Mouse (Mus musculus) C2C12 (cell line): ENCODE measurements around the gene Prop1. TPM values are rescaled to one million over a fixed set of nuclear protein-coding genes. Genes with fewer than 3 reads are reported as not detected.

Experiments
- H3K27me3 ChIP-seq: one replicate; pipeline ENCODE4 v1.6.1; 2011; ENCODE audit not compliant: control insufficient read depth, insufficient read depth, insufficient read length
- H3K36me3 ChIP-seq: one replicate; pipeline ENCODE4 v1.6.1; 2011; ENCODE audit not compliant: control insufficient read depth, insufficient read depth
- H3K4me3 ChIP-seq: one replicate; pipeline ENCODE4 v1.5.1; 2011; ENCODE audit warnings: mild to moderate bottlenecking, control low read depth; ENCODE audit not compliant: poor library complexity, insufficient read depth, severe bottlenecking
- H3K79me2 ChIP-seq: one replicate; pipeline ENCODE4 v1.6.1; 2011; ENCODE audit not compliant: control insufficient read depth, insufficient read depth
- H3K79me3 ChIP-seq: one replicate; pipeline ENCODE4 v1.6.1; 2011; ENCODE audit warnings: low read depth, control low read depth
- H3ac ChIP-seq: one replicate; pipeline ENCODE3; 2011; ENCODE audit warnings: low read depth; ENCODE audit not compliant: control insufficient read depth, insufficient read length
- CEBPB ChIP-seq: IDR thresholded peaks from one replicate; pipeline ENCODE4 v1.6.1; 2011; ENCODE audit warnings: low read depth, mild to moderate bottlenecking, control low read depth, moderate library complexity
- CTCF ChIP-seq: IDR thresholded peaks from one replicate; pipeline ENCODE4 v1.5.1; 2011; ENCODE audit not compliant: control insufficient read depth, insufficient read depth, insufficient read length
- FOSL1 ChIP-seq: IDR thresholded peaks from one replicate; pipeline ENCODE4 v1.8.0; 2011; ENCODE audit warnings: mild to moderate bottlenecking, low read length; ENCODE audit not compliant: poor library complexity, insufficient read depth, severe bottlenecking
- MAX ChIP-seq: IDR thresholded peaks from one replicate; pipeline ENCODE4 v1.6.1; 2011; ENCODE audit warnings: mild to moderate bottlenecking, control low read depth
- MYOD1 ChIP-seq: IDR thresholded peaks from one replicate; pipeline ENCODE4 v1.6.1; 2011; ENCODE audit warnings: low read depth; ENCODE audit not compliant: control insufficient read depth, insufficient read length
- MYOG ChIP-seq: IDR thresholded peaks from one replicate; pipeline ENCODE4 v1.6.1; 2011; ENCODE audit not compliant: control insufficient read depth, insufficient read length; ENCODE audit errors: extremely low read depth
- USF1 ChIP-seq: IDR thresholded peaks from one replicate; pipeline ENCODE4 v1.6.1; 2011; ENCODE audit warnings: low read depth, mild to moderate bottlenecking, control low read depth, moderate library complexity
- polyA plus RNA-seq: library from polyadenylated mRNA; unstranded; fragments of >200 nt; fragmentation: generic; extraction: Trizol; gene quantifications from one replicate; pipeline ENCODE4 v1.2.1, GENCODE M21; 2012; ENCODE audit warnings: missing spikeins

Gene Prop1
- polyA plus RNA-seq, 1 experiment = not detected

GRCm38 (mm10) chr11:50908136-50908535 lies 45.4 kb downstream of the Prop1 start:
- TF ChIP-seq MYOG (no peak), MAX (no peak), USF1 (no peak), CTCF (no peak), MYOD1 (no peak), FOSL1 (no peak), CEBPB (no peak)
- Histone ChIP-seq H3K27me3 (no peaks in the 10 kb centered on the region), H3ac (no peak overlapping the region), H3K79me2 (no peaks in the 10 kb centered on the region), H3K79me3 (no peaks in the 10 kb centered on the region), H3K36me3 (no peaks in the 10 kb centered on the region), H3K4me3 (no peak overlapping the region)

Other genes with a start within 250 kb of the Prop1 start
- gene Zfp354c, start 126.0 kb downstream of the Prop1 start, polyA plus RNA-seq = 1.6 TPM
- 0.01 TPM for gene Zfp879, start 112.2 kb downstream of the Prop1 start, polyA plus RNA-seq
- gene Grm6, start 103.1 kb downstream of the Prop1 start, polyA plus RNA-seq = not detected
- not detected for gene Zfp454, start 66.1 kb downstream of the Prop1 start, polyA plus RNA-seq
- gene Zfp2, start 37.6 kb downstream of the Prop1 start, polyA plus RNA-seq = 0.69 TPM
- gene Zfp354b, start 22.1 kb downstream of the Prop1 start, polyA plus RNA-seq = 0.11 TPM
- not detected for gene 4933414I15Rik, start 10.0 kb downstream of the Prop1 start, polyA plus RNA-seq
- gene Olfr1378, start 12.8 kb upstream of the Prop1 start, polyA plus RNA-seq = not detected
- not detected for gene Olfr1377, start 28.2 kb upstream of the Prop1 start, polyA plus RNA-seq
- not detected for gene Olfr51, start 49.8 kb upstream of the Prop1 start, polyA plus RNA-seq
- gene Olfr54, start 60.5 kb upstream of the Prop1 start, polyA plus RNA-seq = not detected
- not detected for gene Olfr1375, start 94.3 kb upstream of the Prop1 start, polyA plus RNA-seq
- gene Zfp354a, start 105.5 kb upstream of the Prop1 start, polyA plus RNA-seq = 0.88 TPM